Mouse (Mus musculus) granulocyte monocyte progenitor cell, adult 5-6 weeks (primary cell): ENCODE data around the gene Hoxa9. TPM values are rescaled to one million over a fixed set of nuclear protein-coding genes. Genes with fewer than 3 reads are reported as not detected.

Source experiments
- ATAC-seq: replicated peaks from 2 replicates; pipeline ENCODE4 v1.8.0; 2016; ENCODE audit warnings: mild to moderate bottlenecking, moderate TSS enrichment, inconsistent platforms; ENCODE audit not compliant: poor library complexity, severe bottlenecking
- total RNA-seq, 2 experiments: library from RNA; stranded (forward) in 1 of 2; stranded (reverse) in 1 of 2; fragments of 200-712, 200-1000 nt in 1 of 2; fragments of >200 nt in 1 of 2; fragmentation: Nextera tagmentation in 1 of 2; gene quantifications; 2 replicates each; pipeline ENCODE4 v1.2.3; 2014 to 2017

Gene Hoxa9
- total RNA-seq, 2 experiments from 2014 or later, result 8.9 to 16.8 TPM

GRCm38 (mm10) chr6:52232984-52233545 lies 2.2 kb upstream of the Hoxa9 start:
- no peak for ATAC-seq

- no peak for ATAC-seq
Observed at GRCm38 (mm10) chr6:52232568-52232965, 1.7 kb upstream of the Hoxa9 start.

- ATAC-seq, result no peak
Observed at GRCm38 (mm10) chr6:52231885-52232567, 1.1 kb upstream of the Hoxa9 start.

- no peak for ATAC-seq
Observed at GRCm38 (mm10) chr6:52229558-52230416, 1.1 kb downstream of the Hoxa9 start.

- no peak for ATAC-seq
Observed at GRCm38 (mm10) chr6:52228475-52229465, 2.1 kb downstream of the Hoxa9 start.

GRCm38 (mm10) chr6:52227470-52228222 lies 3.2 kb downstream of the Hoxa9 start:
- no peak for ATAC-seq

GRCm38 (mm10) chr6:52226569-52227257 lies 4.2 kb downstream of the Hoxa9 start:
- ATAC-seq, result peak; percentile 36

GRCm38 (mm10) chr6:52225612-52226568 lies 5.0 kb downstream of the Hoxa9 start:
- ATAC-seq, result peak; percentile 45

- no peak for ATAC-seq
Observed at GRCm38 (mm10) chr6:52224895-52225611, 5.8 kb downstream of the Hoxa9 start.

- no peak for ATAC-seq
Observed at GRCm38 (mm10) chr6:52223939-52224760, 6.7 kb downstream of the Hoxa9 start.

- ATAC-seq, result no peak
Observed at GRCm38 (mm10) chr6:52222729-52223128, 8.2 kb downstream of the Hoxa9 start.

- no peak for ATAC-seq
Observed at GRCm38 (mm10) chr6:52221993-52222685, 8.8 kb downstream of the Hoxa9 start.

- ATAC-seq, result peak; percentile 60
Observed at GRCm38 (mm10) chr6:52221337-52221992, 9.4 kb downstream of the Hoxa9 start, which contains the start of gene Hoxa7. Gene Hoxa7 (minus strand): TSS chr6:52221854.

- ATAC-seq, result no peak
Observed at GRCm38 (mm10) chr6:52220865-52221310, 10.0 kb downstream of the Hoxa9 start.
